Mouse (Mus musculus) CH12.LX (cell line): ENCODE measurements around the gene Prss54. TPM values are rescaled to one million over a fixed set of nuclear protein-coding genes. Genes with fewer than 3 reads are reported as not detected.

Experiments used
- DNase-seq: peaks from one replicate; pipeline ENCODE4 v3.0.0-alpha.2; 2013; ENCODE audit errors: extremely low read depth
- H3K27ac ChIP-seq: 2 replicates; pipeline ENCODE4 v1.5.1; 2012; ENCODE audit warnings: low read depth, mild to moderate bottlenecking, control low read depth, moderate library complexity; ENCODE audit not compliant: insufficient read depth
- H3K27me3 ChIP-seq: replicated peaks from 2 replicates; pipeline ENCODE3; 2012; ENCODE audit warnings: inconsistent platforms
- H3K36me3 ChIP-seq, 2 experiments: replicated peaks in 1 of 2; 2 replicates each; pipeline versions ENCODE3 to v1.6.1; 2012; ENCODE audit warnings: inconsistent platforms in 1 of 2, low read length in 1 of 2, mild to moderate bottlenecking in 1 of 2, mixed read lengths in 1 of 2, moderate library complexity in 1 of 2; ENCODE audit not compliant: control insufficient read depth in 1 of 2, insufficient read depth in 1 of 2
- H3K4me1 ChIP-seq, 2 experiments: 2 replicates each; pipeline ENCODE4 v1.6.1; 2012; ENCODE audit warnings: inconsistent platforms in 1 of 2, moderate library complexity in 1 of 2; ENCODE audit not compliant: insufficient read depth in 2 of 2, control insufficient read depth in 1 of 2
- H3K4me2 ChIP-seq: 2 replicates; pipeline ENCODE4 v1.6.1; 2012; ENCODE audit warnings: low read depth, mild to moderate bottlenecking, control low read depth; ENCODE audit not compliant: poor library complexity, insufficient read depth, severe bottlenecking
- H3K4me3 ChIP-seq, 3 experiments: fragments of 150-350 bp in 1 of 3; sonication (generic) in 1 of 3; replicated peaks in 1 of 3; 2 replicates each; pipeline versions ENCODE3 to v1.5.1; 2011 to 2012; ENCODE audit warnings: low read depth in 2 of 3, low read length in 2 of 3, mild to moderate bottlenecking in 2 of 3, moderate library complexity in 2 of 3, control low read depth in 1 of 3, improper control_type of control experiment in 1 of 3, inconsistent platforms in 1 of 3, mixed read lengths in 1 of 3; ENCODE audit not compliant: poor library complexity in 1 of 3
- H3K79me2 ChIP-seq: replicated peaks from 2 replicates; pipeline ENCODE4 v1.6.1; 2012; ENCODE audit warnings: mild to moderate bottlenecking, moderate library complexity; ENCODE audit not compliant: control insufficient read depth, poor library complexity, insufficient read depth, severe bottlenecking; ENCODE audit errors: extremely low read depth
- H3K9ac ChIP-seq: 2 replicates; pipeline ENCODE4 v1.6.1; 2012; ENCODE audit warnings: low read depth, mild to moderate bottlenecking, control low read depth, moderate library complexity; ENCODE audit not compliant: insufficient read depth
- H3K9me3 ChIP-seq: replicated peaks from 2 replicates; pipeline ENCODE3; 2012; ENCODE audit warnings: low read length, inconsistent platforms, mixed read lengths
- CHD1 ChIP-seq: IDR thresholded peaks from 2 replicates; pipeline ENCODE4 v1.6.1; 2012; ENCODE audit warnings: low read depth, low read length, improper control_type of control experiment, inconsistent platforms
- CHD2 ChIP-seq: IDR thresholded peaks from 2 replicates; pipeline ENCODE4 v1.6.1; 2011; ENCODE audit warnings: low read length, improper control_type of control experiment
- ELF1 ChIP-seq: IDR thresholded peaks from 2 replicates; pipeline ENCODE4 v1.6.1; 2014; ENCODE audit warnings: low read depth, mild to moderate bottlenecking, inconsistent platforms, low read length, improper control_type of control experiment
- EP300 ChIP-seq: IDR thresholded peaks from 2 replicates; pipeline ENCODE4 v1.6.1; 2011; ENCODE audit warnings: low read length, improper control_type of control experiment
- ETS1 ChIP-seq: conservative IDR thresholded peaks from 2 replicates; pipeline ENCODE4 v1.6.1; 2012; ENCODE audit warnings: low read depth, mild to moderate bottlenecking, inconsistent platforms, low read length, improper control_type of control experiment, moderate library complexity
- GABPA ChIP-seq: IDR thresholded peaks from 2 replicates; pipeline ENCODE4 v1.6.1; 2012; ENCODE audit warnings: low read depth, low read length, improper control_type of control experiment, inconsistent platforms; ENCODE audit not compliant: insufficient replicate concordance
- IRF4 ChIP-seq: IDR thresholded peaks from 2 replicates; pipeline ENCODE4 v1.6.1; 2014; ENCODE audit warnings: low read depth, mild to moderate bottlenecking, inconsistent platforms, low read length, improper control_type of control experiment
- MAX ChIP-seq: IDR thresholded peaks from 2 replicates; pipeline ENCODE4 v1.6.1; 2011; ENCODE audit warnings: low read length, improper control_type of control experiment
- MAZ ChIP-seq: IDR thresholded peaks from 2 replicates; pipeline ENCODE4 v1.6.1; 2012; ENCODE audit warnings: low read depth, mild to moderate bottlenecking, inconsistent platforms, low read length, improper control_type of control experiment, moderate library complexity
- MEF2A ChIP-seq: IDR thresholded peaks from 2 replicates; pipeline ENCODE4 v1.6.1; 2014; ENCODE audit warnings: low read depth, mild to moderate bottlenecking, inconsistent platforms, low read length, improper control_type of control experiment, borderline replicate concordance
- MYC ChIP-seq: IDR thresholded peaks from 2 replicates; pipeline ENCODE4 v1.6.1; 2011; ENCODE audit warnings: low read depth, mild to moderate bottlenecking, improper control_type of control experiment, low read length
- NELFE ChIP-seq: IDR thresholded peaks from 2 replicates; pipeline ENCODE4 v1.6.1; 2011; ENCODE audit warnings: low read depth, low read length, improper control_type of control experiment
- POLR2A ChIP-seq: IDR thresholded peaks from 2 replicates; pipeline ENCODE4 v1.6.1; 2011; ENCODE audit warnings: low read depth, mild to moderate bottlenecking, improper control_type of control experiment, low read length
- ZC3H11A ChIP-seq: IDR thresholded peaks from 2 replicates; pipeline ENCODE4 v1.6.1; 2012; ENCODE audit warnings: low read depth, mild to moderate bottlenecking, inconsistent platforms, low read length, improper control_type of control experiment
- ZKSCAN1 ChIP-seq: IDR thresholded peaks from 2 replicates; pipeline ENCODE4 v1.6.1; 2012; ENCODE audit warnings: low read depth, inconsistent platforms, low read length, improper control_type of control experiment, borderline replicate concordance
- ZMIZ1 ChIP-seq: IDR thresholded peaks from 2 replicates; pipeline ENCODE4 v1.6.1; 2012; ENCODE audit warnings: low read depth, mild to moderate bottlenecking, inconsistent platforms, low read length, improper control_type of control experiment
- dilution Hi-C: fragments of 300-500 bp; cut with MboI; formaldehyde crosslinking; loops from 2 replicates; pipeline ENCODE4 v1.14.3; 2020; ENCODE audit warnings: low sequenced_read_pairs; ENCODE audit not compliant: extremely low pct_unique_long_range_greater_than_20kb, extremely low pct_ligation_motif_present
- in situ Hi-C: fragments of 300-500 bp; cut with MboI; formaldehyde crosslinking; loops from 3 replicates; pipeline ENCODE4 v1.14.3; 2019; ENCODE audit warnings: low sequenced_read_pairs, low pct_ligation_motif_present, low pct_unique_long_range_greater_than_20kb, mixed read lengths
- polyA plus RNA-seq: library from polyadenylated mRNA; unstranded; fragments of >175 nt; gene quantifications from 2 replicates; pipeline ENCODE4 v1.2.1, GENCODE M21; 2012; ENCODE audit warnings: low read depth; ENCODE audit not compliant: insufficient read length
- total RNA-seq, 2 experiments: library from RNA; depleted of rRNA; stranded (reverse); fragments of 300-350 nt in 1 of 2; fragments of >200 nt in 1 of 2; gene quantifications; 2 replicates each; pipeline ENCODE4 v1.2.3; 2012 to 2014

Gene Prss54
- total and polyA plus RNA-seq, 3 experiments: not detected

GRCm38 (mm10) chr8:95516928-95517327 is 59.2 kb downstream of the Prss54 start:
- peaks cover 0 to 6% of the 10 kb centered on the region in 2 experiments; a peak in 2 of 4 replicates for H3K4me1 ChIP-seq
- peaks cover 2% of the 10 kb centered on the region for H3K27me3 ChIP-seq
- no peak for TF ChIP-seq NELFE
- no peak for TF ChIP-seq ZMIZ1
- no peak for TF ChIP-seq MEF2A
- no peak for TF ChIP-seq ZKSCAN1
- TF ChIP-seq IRF4: no peak
- TF ChIP-seq MYC: no peak
- no peak for TF ChIP-seq MAZ
- TF ChIP-seq ELF1: no peak
- no peak for TF ChIP-seq ETS1
- no peak for TF ChIP-seq GABPA
- TF ChIP-seq MAX: no peak
- TF ChIP-seq POLR2A: no peak
- no peak for TF ChIP-seq EP300
- TF ChIP-seq CHD2: no peak
- dilution Hi-C loops: no loop called here
- no peak overlapping the region for H3K27ac ChIP-seq
- H3K79me2 ChIP-seq: no peaks in the 10 kb centered on the region
- in situ Hi-C loops: no loop called here
- no peak overlapping the region for H3K4me2 ChIP-seq
- DNase-seq: no peak
- peaks cover 4% of the 10 kb centered on the region for H3K9me3 ChIP-seq
- no peaks in the 10 kb centered on the region for H3K36me3 ChIP-seq
- no peak overlapping the region for H3K9ac ChIP-seq
- no peak overlapping the region for H3K4me3 ChIP-seq

- peaks cover 4% of the 10 kb centered on the region for H3K9me3 ChIP-seq
- no peak for DNase-seq
- no peak overlapping the region for H3K4me3 ChIP-seq
- in situ Hi-C loops: no loop called here
- no peaks in the 10 kb centered on the region for H3K36me3 ChIP-seq
- no peak overlapping the region for H3K27ac ChIP-seq
- H3K9ac ChIP-seq: no peak overlapping the region
- dilution Hi-C loops: no loop called here
- H3K4me2 ChIP-seq: no peak overlapping the region
- TF ChIP-seq ELF1: no peak
- TF ChIP-seq ZC3H11A: no peak
- no peak for TF ChIP-seq CHD1
- H3K4me1 ChIP-seq: peaks cover 0 to 6% of the 10 kb centered on the region in 2 experiments; a peak in 2 of 4 replicates
- H3K27me3 ChIP-seq: peaks cover 2% of the 10 kb centered on the region
- H3K79me2 ChIP-seq: no peaks in the 10 kb centered on the region
These were observed 62.9 kb downstream of the Prss54 start for GRCm38 (mm10) chr8:95513219-95513618.
